Mouse (Mus musculus) hematopoietic stem cell, adult 5-6 weeks (primary cell): Measurements from ENCODE around the gene Fanci. TPM values are rescaled to one million over a fixed set of nuclear protein-coding genes. Genes with fewer than 3 reads are reported as not detected.

Experiments
- ATAC-seq, 2 experiments: fragments of 125-278 bp in 1 of 2; replicated peaks in 1 of 2; 2 replicates each; pipeline ENCODE4 v1.8.0; 2016 to 2017; ENCODE audit warnings: inconsistent platforms in 2 of 2, mild to moderate bottlenecking in 2 of 2, moderate number of reproducible peaks in 2 of 2, low read depth in 1 of 2, moderate TSS enrichment in 1 of 2; ENCODE audit not compliant: low FRiP score in 2 of 2, poor library complexity in 2 of 2, severe bottlenecking in 2 of 2, insufficient read depth in 1 of 2, low TSS enrichment in 1 of 2
- total RNA-seq: library from RNA; stranded (forward); fragments of 172-1452, 232-1000 nt; gene quantifications from 2 replicates; pipeline ENCODE4 v1.2.3, GENCODE M21; 2017

The Fanci gene
- total RNA-seq, 1 experiment from 2014 or later, result 37.4 TPM

GRCm38 (mm10) chr7:79473496-79474194 is 81.9 kb downstream of the Fanci start:
- no peak for ATAC-seq

- ATAC-seq, result peak; percentile 46 to 58; a peak in 3 of 4 replicates
Measured at GRCm38 (mm10) chr7:79474831-79475399, 83.2 kb downstream of the Fanci start.

GRCm38 (mm10) chr7:79486528-79486927 is 94.8 kb downstream of the Fanci start:
- ATAC-seq, result 0 out of 4 replicates have a peak, but pooled peaks of 1 of the 2 experiments have one; percentile 27

GRCm38 (mm10) chr7:79493915-79494314 is 102.2 kb downstream of the Fanci start:
- peak in 1 of 2 experiments; percentile 33; a peak in 2 of 4 replicates for ATAC-seq

- ATAC-seq, result peak; percentile 90
Measured at GRCm38 (mm10) chr7:79495988-79496815, 104.5 kb downstream of the Fanci start.

- ATAC-seq, result no peak
Measured at GRCm38 (mm10) chr7:79496816-79497328, 105.1 kb downstream of the Fanci start.

GRCm38 (mm10) chr7:79497701-79498115 is 106.0 kb downstream of the Fanci start:
- ATAC-seq, result no peak

- ATAC-seq, result no peak
Measured at GRCm38 (mm10) chr7:79498356-79498755, 106.6 kb downstream of the Fanci start.

- ATAC-seq, result no peak; a peak in 1 of 4 replicates
Measured at GRCm38 (mm10) chr7:79498965-79499595, 107.4 kb downstream of the Fanci start.

Other genes with a start within 250 kb of the Fanci start
- gene Mfge8, start 242.9 kb upstream of the Fanci start, total RNA-seq, result 30.7 and 36.0 TPM in 2 replicates
- gene Abhd2, start 118.7 kb upstream of the Fanci start, total RNA-seq, result 39.1 and 45.4 TPM in 2 replicates
- gene Rlbp1, start 4.9 kb upstream of the Fanci start, total RNA-seq, result not detected in 2 replicates
- gene Polg, start 74.4 kb downstream of the Fanci start, total RNA-seq, result 36.2 and 39.3 TPM in 2 replicates
- gene Rhcg, start 225.7 kb downstream of the Fanci start, total RNA-seq, result 0.44 TPM in 1 of 2 replicates, not detected in the other